Mouse (Mus musculus): ENCODE data around the gene Lsamp. TPM values are rescaled to one million over a fixed set of nuclear protein-coding genes. Genes with fewer than 3 reads are reported as not detected.
A peak's percentile ranks its signal among the peaks of the same experiment; 100 is the strongest.

The Lsamp gene
- polyA plus RNA-seq, 1 experiment from 2014 or later, result 0.95 TPM

DNA sequence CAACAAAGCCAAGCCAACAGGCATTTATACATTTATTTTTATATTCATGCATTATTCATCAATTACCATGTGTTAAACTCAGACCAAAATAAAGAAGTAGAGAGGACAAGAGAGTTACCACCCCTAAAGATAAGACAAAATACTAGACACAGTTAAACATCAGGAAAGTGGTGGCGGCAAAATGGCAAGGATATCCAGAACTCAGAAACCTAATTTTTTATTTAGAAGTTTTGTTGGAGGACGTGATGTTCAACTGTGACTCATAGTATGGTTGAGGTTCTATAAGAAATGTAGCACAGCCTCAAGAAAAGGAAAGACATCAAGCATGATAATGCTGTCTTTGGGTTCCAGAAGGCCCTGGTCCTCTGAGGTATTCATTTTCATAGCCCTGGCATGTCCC is 1104.5 kb downstream of the Lsamp start:
- Histone ChIP-seq H3K9me3 (ENCODE audit: low read depth, low read length) (no peaks in the 10 kb centered on the region), H3K27ac (ENCODE audit: low read depth) (no peak overlapping the region), H3K4me1 (ENCODE audit: insufficient read depth) (no peaks in the 10 kb centered on the region), H3K27me3 (ENCODE audit: insufficient read depth, low read length) (no peaks in the 10 kb centered on the region), H3K36me3 (ENCODE audit: insufficient read depth) (no peaks in the 10 kb centered on the region), H3K4me2 (no peak overlapping the region), H3K4me3 (ENCODE audit: low read depth, low read length) (no peak overlapping the region), H3K9ac (no peak overlapping the region)
- DNase-seq (no peak), ATAC-seq (ENCODE audit: insufficient read depth) (no peak)
- TF ChIP-seq CTCF (IDR thresholded peaks at IDR 0.05; ENCODE audit: low read depth), result no peak
- 81% methylated on average over 2 of the region's 2 CpGs for WGBS

DNA sequence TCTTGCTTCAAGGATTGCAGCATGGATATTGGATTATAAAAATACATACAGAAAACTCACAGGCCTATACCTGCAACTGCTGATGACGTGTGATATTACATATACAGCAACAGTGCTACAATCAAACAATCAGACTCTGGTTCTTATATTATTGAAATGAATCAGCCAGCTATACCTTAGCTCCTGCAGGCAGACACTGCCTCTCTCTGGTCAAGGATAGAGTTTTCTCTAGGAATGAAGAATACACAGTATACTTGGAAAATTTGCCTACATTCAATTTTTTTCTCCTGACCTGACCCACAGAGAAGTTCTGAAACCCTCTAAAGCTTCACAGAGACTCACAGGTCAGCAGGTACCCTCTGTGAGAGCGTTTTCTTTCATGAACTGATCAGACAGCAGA is 1105.9 kb downstream of the Lsamp start:
- WGBS, result 61% methylated on average over 2 of the region's 2 CpGs
- Histone ChIP-seq H3K36me3 (ENCODE audit: insufficient read depth) (no peaks in the 10 kb centered on the region), H3K4me3 (ENCODE audit: low read depth, low read length) (no peak overlapping the region), H3K4me2 (no peak overlapping the region), H3K4me1 (ENCODE audit: insufficient read depth) (no peaks in the 10 kb centered on the region), H3K9ac (no peak overlapping the region), H3K27me3 (ENCODE audit: insufficient read depth, low read length) (no peaks in the 10 kb centered on the region), H3K27ac (ENCODE audit: low read depth) (no peak overlapping the region), H3K9me3 (ENCODE audit: low read depth, low read length) (no peaks in the 10 kb centered on the region)
- ATAC-seq (ENCODE audit: insufficient read depth) (no peak), DNase-seq (no peak)
- TF ChIP-seq CTCF (IDR thresholded peaks at IDR 0.05; ENCODE audit: low read depth), result no peak

DNA sequence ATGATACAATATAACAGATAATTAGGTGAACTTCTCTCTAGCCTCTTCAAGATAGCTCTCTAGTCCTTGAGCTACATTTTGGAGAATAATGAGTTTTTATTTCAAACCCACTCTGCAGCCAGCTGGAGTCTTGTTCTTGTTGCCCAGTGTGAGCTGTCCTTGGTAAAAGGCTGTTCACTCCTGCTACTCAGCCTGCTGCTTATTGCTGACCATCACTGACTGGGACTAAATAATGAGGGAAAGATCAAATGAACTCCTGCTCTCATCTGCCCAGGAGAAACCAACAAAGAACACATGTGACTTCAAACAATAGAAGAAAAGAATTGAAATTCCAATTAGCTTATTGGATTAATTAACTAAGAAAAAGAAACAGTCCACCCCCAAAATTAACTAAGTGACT is 1107.1 kb downstream of the Lsamp start:
- no peak overlapping the region for H3K27ac ChIP-seq (ENCODE audit: low read depth)
- ATAC-seq (ENCODE audit: insufficient read depth) (no peak), DNase-seq (no peak)
- no peaks in the 10 kb centered on the region for H3K36me3 ChIP-seq (ENCODE audit: insufficient read depth)
- H3K4me1 ChIP-seq (ENCODE audit: insufficient read depth), result no peaks in the 10 kb centered on the region
- no peak overlapping the region for H3K9ac ChIP-seq
- no peak overlapping the region for H3K4me2 ChIP-seq
- H3K27me3 ChIP-seq (ENCODE audit: insufficient read depth, low read length), result no peaks in the 10 kb centered on the region
- no peak overlapping the region for H3K4me3 ChIP-seq (ENCODE audit: low read depth, low read length)
- TF ChIP-seq CTCF (IDR thresholded peaks at IDR 0.05; ENCODE audit: low read depth), result no peak
- H3K9me3 ChIP-seq (ENCODE audit: low read depth, low read length), result no peaks in the 10 kb centered on the region

DNA sequence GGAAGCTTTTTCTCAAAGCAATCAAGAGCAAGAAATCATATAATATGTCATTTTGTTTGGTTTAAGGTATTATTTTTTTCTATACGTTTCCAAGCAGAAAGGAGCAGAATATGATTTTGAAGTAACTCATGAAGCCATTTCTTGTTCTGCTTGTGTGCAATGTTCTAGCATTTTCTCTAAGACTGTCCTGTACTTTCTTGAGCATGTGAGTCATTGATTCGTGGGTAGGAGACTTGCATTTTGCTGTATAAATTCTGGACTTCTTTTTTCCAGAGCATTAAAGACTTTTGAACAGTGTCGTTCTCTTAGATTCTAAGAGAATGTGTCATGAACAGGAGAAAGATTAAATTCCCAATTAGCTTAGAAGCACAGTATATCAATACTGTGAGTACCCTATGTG is 1118.6 kb downstream of the Lsamp start:
- no peak overlapping the region for H3K9ac ChIP-seq
- H3K27ac ChIP-seq (ENCODE audit: low read depth), result no peak overlapping the region
- no peak overlapping the region for H3K4me2 ChIP-seq
- H3K4me1 ChIP-seq (ENCODE audit: insufficient read depth), result no peaks in the 10 kb centered on the region
- H3K4me3 ChIP-seq (ENCODE audit: low read depth, low read length), result no peak overlapping the region
- TF ChIP-seq CTCF (IDR thresholded peaks at IDR 0.05; ENCODE audit: low read depth), result no peak
- no peaks in the 10 kb centered on the region for H3K9me3 ChIP-seq (ENCODE audit: low read depth, low read length)
- H3K27me3 ChIP-seq (ENCODE audit: insufficient read depth, low read length), result no peaks in the 10 kb centered on the region
- 72% methylated on average over 3 of the region's 3 CpGs for WGBS
- no peaks in the 10 kb centered on the region for H3K36me3 ChIP-seq (ENCODE audit: insufficient read depth)
- no peak for ATAC-seq (ENCODE audit: insufficient read depth)
- no peak for DNase-seq

DNA sequence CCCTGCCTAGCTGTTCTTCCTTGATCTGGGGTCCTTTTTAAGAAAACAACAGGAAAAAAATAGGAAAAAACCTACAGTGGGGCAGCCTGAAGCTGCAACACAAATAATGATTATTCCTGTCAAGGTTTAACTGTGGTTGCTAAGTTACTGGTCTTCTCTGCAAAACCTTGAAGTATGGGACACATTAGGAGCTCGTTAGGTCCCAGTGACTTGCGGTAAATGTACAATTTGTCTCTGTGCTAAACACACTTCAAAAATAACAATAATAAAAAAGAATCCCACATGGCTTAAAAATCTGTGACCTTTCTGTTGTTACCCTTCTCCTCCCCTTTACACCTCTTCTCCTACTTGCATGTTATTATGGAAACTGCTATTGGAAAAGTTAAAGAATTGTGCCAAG is 1140.2 kb downstream of the Lsamp start:
- ATAC-seq (ENCODE audit: insufficient read depth) (no peak), DNase-seq (no peak)
- Histone ChIP-seq H3K9me3 (ENCODE audit: low read depth, low read length) (no peaks in the 10 kb centered on the region), H3K27me3 (ENCODE audit: insufficient read depth, low read length) (no peaks in the 10 kb centered on the region), H3K36me3 (ENCODE audit: insufficient read depth) (no peaks in the 10 kb centered on the region), H3K9ac (no peak overlapping the region), H3K4me1 (ENCODE audit: insufficient read depth) (no peaks in the 10 kb centered on the region), H3K4me3 (ENCODE audit: low read depth, low read length) (no peak overlapping the region), H3K27ac (ENCODE audit: low read depth) (no peak overlapping the region), H3K4me2 (no peak overlapping the region)
- 74% methylated on average over 2 of the region's 2 CpGs for WGBS
- no peak for TF ChIP-seq CTCF (IDR thresholded peaks at IDR 0.05; ENCODE audit: low read depth)

DNA sequence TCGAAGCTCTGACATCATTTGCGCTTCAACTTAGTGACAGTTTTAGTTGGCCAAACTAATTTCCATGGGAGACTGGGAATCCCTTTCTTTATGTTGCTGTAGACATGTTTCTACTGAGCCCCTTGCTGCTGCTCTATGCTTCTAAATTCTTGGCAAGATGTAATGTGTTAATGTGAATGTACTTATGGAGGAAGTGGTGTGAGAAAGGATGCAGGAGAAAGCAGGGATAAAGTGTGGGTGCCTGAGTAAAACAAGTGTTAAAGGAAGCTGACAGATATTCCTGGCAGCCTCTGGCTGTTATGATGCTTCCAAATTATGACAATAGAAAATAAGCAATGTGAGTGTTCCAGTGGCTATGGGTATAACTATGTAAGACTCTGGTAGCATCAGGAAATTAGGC is 1140.9 kb downstream of the Lsamp start:
- Histone ChIP-seq H3K27ac (ENCODE audit: low read depth) (no peak overlapping the region), H3K36me3 (ENCODE audit: insufficient read depth) (no peaks in the 10 kb centered on the region), H3K27me3 (ENCODE audit: insufficient read depth, low read length) (no peaks in the 10 kb centered on the region), H3K4me2 (no peak overlapping the region), H3K9me3 (ENCODE audit: low read depth, low read length) (no peaks in the 10 kb centered on the region), H3K4me3 (ENCODE audit: low read depth, low read length) (no peak overlapping the region), H3K4me1 (ENCODE audit: insufficient read depth) (no peaks in the 10 kb centered on the region), H3K9ac (no peak overlapping the region)
- no peak for TF ChIP-seq CTCF (IDR thresholded peaks at IDR 0.05; ENCODE audit: low read depth)
- DNase-seq, result no peak
- ATAC-seq (ENCODE audit: insufficient read depth), result no peak
- 87% methylated on average over 2 of the region's 2 CpGs for WGBS

DNA sequence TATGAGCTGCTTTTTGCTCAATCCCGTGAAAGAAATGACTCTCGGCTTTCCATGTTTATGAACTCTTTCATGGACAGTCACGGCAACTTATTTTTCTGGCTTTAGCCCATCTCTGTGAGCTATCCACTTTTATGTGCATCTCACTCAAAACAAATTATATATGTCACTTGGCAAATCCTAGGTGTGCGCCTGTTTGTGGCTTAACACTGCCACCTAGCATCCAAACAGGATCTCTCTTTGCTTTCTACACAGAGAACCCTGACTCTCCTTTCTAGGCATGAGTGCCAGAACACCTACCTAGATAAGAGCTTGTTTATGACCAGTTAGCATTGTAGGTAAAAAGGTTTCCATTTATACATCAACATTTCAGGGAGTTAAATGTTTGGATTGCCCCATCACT is 1146.9 kb downstream of the Lsamp start:
- ATAC-seq (ENCODE audit: insufficient read depth) (no peak), DNase-seq (peak; percentile 15)
- no peaks in the 10 kb centered on the region for H3K36me3 ChIP-seq (ENCODE audit: insufficient read depth)
- 68% methylated on average over 4 of the region's 4 CpGs for WGBS
- H3K9me3 ChIP-seq (ENCODE audit: low read depth, low read length), result no peaks in the 10 kb centered on the region
- H3K4me1 ChIP-seq (ENCODE audit: insufficient read depth), result no peaks in the 10 kb centered on the region
- H3K4me3 ChIP-seq (ENCODE audit: low read depth, low read length), result no peak overlapping the region
- H3K27ac ChIP-seq (ENCODE audit: low read depth), result no peak overlapping the region
- peak; percentile 32 for TF ChIP-seq CTCF (IDR thresholded peaks at IDR 0.05; ENCODE audit: low read depth)
- H3K9ac ChIP-seq, result no peak overlapping the region
- no peaks in the 10 kb centered on the region for H3K27me3 ChIP-seq (ENCODE audit: insufficient read depth, low read length)
- H3K4me2 ChIP-seq, result no peak overlapping the region

DNA sequence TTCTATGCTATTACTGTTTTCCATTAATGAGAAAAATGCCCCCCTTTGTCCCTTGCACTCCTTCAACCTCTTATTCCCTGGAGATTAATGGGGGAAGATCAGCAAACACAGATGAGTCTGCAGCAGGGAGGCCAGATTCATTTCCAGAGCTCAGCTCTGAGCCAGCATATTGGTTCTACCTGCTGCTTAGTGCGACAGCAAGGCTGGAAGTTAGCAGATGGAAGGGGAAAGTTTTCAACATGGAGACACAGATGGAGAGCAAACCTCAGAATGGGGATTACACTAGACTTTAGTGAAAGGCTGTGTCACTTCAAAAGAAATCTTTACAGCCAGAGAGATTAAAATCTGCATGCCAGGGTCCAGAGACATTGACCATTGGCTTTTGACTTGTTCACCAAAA is 1188.7 kb downstream of the Lsamp start:
- Histone ChIP-seq H3K9me3 (ENCODE audit: low read depth, low read length) (no peaks in the 10 kb centered on the region), H3K27me3 (ENCODE audit: insufficient read depth, low read length) (no peaks in the 10 kb centered on the region), H3K9ac (no peak overlapping the region), H3K4me3 (ENCODE audit: low read depth, low read length) (no peak overlapping the region), H3K4me1 (ENCODE audit: insufficient read depth) (no peaks in the 10 kb centered on the region), H3K4me2 (no peak overlapping the region), H3K36me3 (ENCODE audit: insufficient read depth) (no peaks in the 10 kb centered on the region), H3K27ac (ENCODE audit: low read depth) (no peak overlapping the region)
- TF ChIP-seq CTCF (IDR thresholded peaks at IDR 0.05; ENCODE audit: low read depth), result no peak
- DNase-seq (no peak), ATAC-seq (ENCODE audit: insufficient read depth) (no peak)
- WGBS, result 86% methylated on average over 1 of the region's 1 CpGs

Data from lung, embryonic 14.5 days (tissue).